8 mouse cellular contexts compared by ENCODE assay signal in the genomic region with DNA sequence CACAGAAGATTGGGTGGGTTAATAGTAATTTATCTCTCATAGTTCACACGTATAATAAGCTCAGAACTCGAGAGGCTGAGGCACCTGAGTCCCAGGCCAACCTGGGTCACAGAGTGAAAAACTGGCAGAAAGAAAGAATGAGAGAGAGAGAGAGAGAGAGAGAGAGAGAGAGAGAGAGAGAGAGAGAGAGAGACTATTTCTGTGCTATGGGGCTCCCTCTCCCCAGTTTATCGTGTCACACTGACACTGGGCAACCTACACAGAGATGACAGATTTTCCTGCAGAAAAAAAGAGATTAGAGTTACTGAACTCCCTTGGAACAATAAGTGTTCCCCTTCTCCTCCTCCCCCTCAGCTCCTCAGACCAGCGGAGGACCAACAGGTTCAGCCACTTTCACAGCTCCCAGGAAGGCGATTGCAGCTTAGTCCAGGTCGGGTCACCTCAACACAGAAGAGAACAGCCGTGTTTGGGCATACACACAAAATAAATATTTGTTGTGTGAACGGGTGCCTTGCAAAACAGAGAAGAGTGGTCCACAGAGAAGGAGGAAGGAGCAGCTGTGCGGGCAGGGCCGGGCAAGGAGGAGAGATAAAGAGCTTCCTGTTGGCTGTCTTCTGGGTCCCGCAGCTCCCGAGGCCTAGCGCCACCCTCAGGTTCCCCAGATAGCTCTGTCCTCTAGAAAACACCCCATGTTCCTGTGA. TPM values are rescaled to one million over a fixed set of nuclear protein-coding genes. Genes with fewer than 3 reads are reported as not detected.
DNase-seq lines count a peak whose midpoint lies in the region; ATAC-seq lines count a peak whose summit lies in the region.

No protein-coding gene starts in this region.

- no peak for ATAC-seq in hindbrain, embryonic 13.5 days (ENCODE audit: low FRiP score)
- peak; percentile 51; the same call in 1 of the 2 replicates for ATAC-seq in heart, embryonic 12.5 days (ENCODE audit: insufficient number of reproducible peaks, low FRiP score)
- ATAC-seq in megakaryocyte progenitor cell, adult 5-6 weeks (replicated peaks; ENCODE audit: poor library complexity) = peak; percentile 99

- H3K4me1 ChIP-seq in hindbrain, embryonic 10.5 days (replicated peaks) = peaks cover 8% of the 10 kb centered on the region
- peaks cover 4% of the 10 kb centered on the region for H3K4me1 ChIP-seq in hindbrain, embryonic 13.5 days (replicated peaks)
- peaks cover 9% of the 10 kb centered on the region for H3K4me1 ChIP-seq in heart, embryonic 12.5 days (replicated peaks)

- H3K4me2 ChIP-seq in hindbrain, embryonic 13.5 days = no peak overlapping the region
- H3K4me2 ChIP-seq in heart, embryonic 12.5 days = peak overlapping the region; percentile 61

- H3K9me3 ChIP-seq in hindbrain, embryonic 10.5 days = no peaks in the 10 kb centered on the region
- H3K9me3 ChIP-seq in hindbrain, embryonic 13.5 days = no peaks in the 10 kb centered on the region
- no peaks in the 10 kb centered on the region for H3K9me3 ChIP-seq in heart, embryonic 12.5 days (replicated peaks)

- no peaks in the 10 kb centered on the region for H3K36me3 ChIP-seq in hindbrain, embryonic 10.5 days
- H3K36me3 ChIP-seq in hindbrain, embryonic 13.5 days = no peaks in the 10 kb centered on the region
- H3K36me3 ChIP-seq in heart, embryonic 12.5 days = no peaks in the 10 kb centered on the region

- H3K4me3 ChIP-seq in hindbrain, embryonic 10.5 days = peak overlapping the region; percentile 36
- H3K4me3 ChIP-seq in hindbrain, embryonic 13.5 days = no peak overlapping the region
- peak overlapping the region; percentile 29 for H3K4me3 ChIP-seq in heart, embryonic 12.5 days

- peak overlapping the region; percentile 78 for H3K27ac ChIP-seq in hindbrain, embryonic 10.5 days
- H3K27ac ChIP-seq in hindbrain, embryonic 13.5 days = no peak overlapping the region
- H3K27ac ChIP-seq in heart, embryonic 12.5 days (ENCODE audit: poor library complexity, severe bottlenecking) = no peak overlapping the region

- peak; percentile 57 for DNase-seq in hindbrain, embryonic 10.5 days (ENCODE audit: low spot score)
- peak; percentile 67 for DNase-seq in adrenal gland, postnatal 14 days
- DNase-seq in kidney, postnatal 10 days = peak; percentile 63
- DNase-seq in spleen, postnatal 14 days (ENCODE audit: low spot score in 2 of 2) = peak; percentile 18 to 42
- no peak for DNase-seq in layer of hippocampus, adult 9-11 months

- 14% methylated on average over 13 of the region's 13 CpGs for WGBS in hindbrain, embryonic 10.5 days
- WGBS in hindbrain, embryonic 13.5 days = 15% methylated on average over 13 of the region's 13 CpGs
- WGBS in heart, embryonic 12.5 days = 9% methylated on average over 13 of the region's 13 CpGs

- H3K9ac ChIP-seq in hindbrain, embryonic 13.5 days = no peak overlapping the region
- H3K9ac ChIP-seq in heart, embryonic 12.5 days = no peak overlapping the region

- H3K27me3 ChIP-seq in hindbrain, embryonic 10.5 days (ENCODE audit: insufficient read depth, poor library complexity, severe bottlenecking) = no peaks in the 10 kb centered on the region
- H3K27me3 ChIP-seq in hindbrain, embryonic 13.5 days = no peaks in the 10 kb centered on the region
- H3K27me3 ChIP-seq in heart, embryonic 12.5 days (replicated peaks) = peaks cover 30% of the 10 kb centered on the region

RNA-seq across cellular contexts. Expression of a gene that starts 33.5 kb away (rescaled TPM):
- 0.25 and 0.60 TPM in 2 replicates for polyA plus RNA-seq in hindbrain, embryonic 10.5 days (2016; fragmentation: Nextera tagmentation; extraction: Ambion mirVana)
- 0.22 TPM in 2 replicates for polyA plus RNA-seq in hindbrain, embryonic 13.5 days (2015; fragmentation: Nextera tagmentation; extraction: Ambion mirVana)
- not detected in 2 replicates for total RNA-seq in adrenal gland, postnatal 14 days (2021)
- polyA plus RNA-seq in heart, embryonic 12.5 days (2016; fragmentation: Nextera tagmentation; extraction: Ambion mirVana) = 0.17 TPM in 1 of 2 replicates, not detected in the other
- total RNA-seq in megakaryocyte progenitor cell, adult 5-6 weeks (2015) = not detected in 2 replicates
- total RNA-seq in megakaryocyte progenitor cell, adult 5-6 weeks (2017) = not detected in 2 replicates

RNA-seq across cellular contexts. Expression of a gene that starts 44.6 kb away (rescaled TPM):
- not detected in 2 replicates for polyA plus RNA-seq in hindbrain, embryonic 10.5 days (2016; fragmentation: Nextera tagmentation; extraction: Ambion mirVana)
- 0.21 and 0.40 TPM in 2 replicates for polyA plus RNA-seq in hindbrain, embryonic 13.5 days (2015; fragmentation: Nextera tagmentation; extraction: Ambion mirVana)
- total RNA-seq in adrenal gland, postnatal 14 days (2021) = not detected in 2 replicates
- polyA plus RNA-seq in heart, embryonic 12.5 days (2016; fragmentation: Nextera tagmentation; extraction: Ambion mirVana) = not detected in 2 replicates
- not detected in 2 replicates for total RNA-seq in megakaryocyte progenitor cell, adult 5-6 weeks (2015)
- total RNA-seq in megakaryocyte progenitor cell, adult 5-6 weeks (2017) = not detected in 2 replicates

RNA-seq across cellular contexts. Expression of a gene that starts 55.0 kb away (rescaled TPM):
- 22.7 and 25.0 TPM in 2 replicates for polyA plus RNA-seq in hindbrain, embryonic 10.5 days (2016; fragmentation: Nextera tagmentation; extraction: Ambion mirVana)
- 25.4 and 27.1 TPM in 2 replicates for polyA plus RNA-seq in hindbrain, embryonic 13.5 days (2015; fragmentation: Nextera tagmentation; extraction: Ambion mirVana)
- total RNA-seq in adrenal gland, postnatal 14 days (2021) = 19.0 and 25.7 TPM in 2 replicates
- 13.4 and 14.3 TPM in 2 replicates for polyA plus RNA-seq in heart, embryonic 12.5 days (2016; fragmentation: Nextera tagmentation; extraction: Ambion mirVana)
- 11.3 and 14.5 TPM in 2 replicates for total RNA-seq in megakaryocyte progenitor cell, adult 5-6 weeks (2015)
- 19.3 and 26.1 TPM in 2 replicates for total RNA-seq in megakaryocyte progenitor cell, adult 5-6 weeks (2017)
